Mouse (Mus musculus) thymus, postnatal 4 days (tissue): ENCODE results near the gene C7.

ENCODE experiments used
- DNase-seq: peaks from one replicate; pipeline ENCODE4 v3.0.0; 2021

C7 gene

GRCm38 (mm10) chr15:4973355-4973754, 90.2 kb downstream of the C7 start:
- no peak for DNase-seq
